Mouse (Mus musculus): ENCODE results near the gene Palm3.

GRCm38 (mm10) chr8:83972150-83973120, 48.8 kb upstream of the Palm3 start, which contains the start of gene Prkaca:
- TF ChIP-seq EP300 (IDR thresholded peaks at IDR 0.05) (no peak), CTCF (IDR thresholded peaks at IDR 0.05) (no peak)

Data from lung, postnatal 0 days (tissue).